Mouse (Mus musculus) forebrain, embryonic 11.5 days (tissue): Measurements from ENCODE around the gene Mdga1. TPM values are rescaled to one million over a fixed set of nuclear protein-coding genes. Genes with fewer than 3 reads are reported as not detected.

Experiments
- ATAC-seq: fragments of 200-750 bp; cut with Nextera tagmentation; replicated peaks from 2 replicates; pipeline ENCODE4 v1.8.0; 2017; ENCODE audit warnings: moderate TSS enrichment; ENCODE audit not compliant: low FRiP score
- DNase-seq: peaks from one replicate; pipeline ENCODE4 v3.0.0-alpha.2; 2017; ENCODE audit warnings: low spot score
- H3K27ac ChIP-seq: fragments of 300-500 bp; sonication (generic); 2 replicates; pipeline ENCODE4 v1.5.1; 2014; ENCODE audit warnings: low read depth, low read length
- H3K27me3 ChIP-seq: fragments of 300-500 bp; sonication (generic); 2 replicates; pipeline ENCODE4 v1.6.1; 2014; ENCODE audit warnings: mild to moderate bottlenecking, low read length, mixed read lengths; ENCODE audit not compliant: control insufficient read depth, insufficient read depth
- H3K36me3 ChIP-seq: fragments of 300-500 bp; sonication (generic); 2 replicates; pipeline ENCODE4 v1.6.1; 2014; ENCODE audit warnings: mild to moderate bottlenecking, low read length, moderate library complexity, mixed read lengths; ENCODE audit not compliant: control insufficient read depth, insufficient read depth
- H3K4me1 ChIP-seq: fragments of 300-500 bp; sonication (generic); replicated peaks from 2 replicates; pipeline ENCODE4 v1.6.1; 2014; ENCODE audit warnings: low read length, mixed read lengths; ENCODE audit not compliant: control insufficient read depth, insufficient read depth
- H3K4me2 ChIP-seq: fragments of 300-500 bp; sonication (generic); 2 replicates; pipeline ENCODE4 v1.6.1; 2014; ENCODE audit warnings: low read depth, mild to moderate bottlenecking, low read length, moderate library complexity, mixed read lengths; ENCODE audit not compliant: severe bottlenecking
- H3K4me3 ChIP-seq: fragments of 300-500 bp; sonication (generic); 2 replicates; pipeline ENCODE4 v1.5.1; 2014; ENCODE audit warnings: low read depth, low read length
- H3K9ac ChIP-seq: fragments of 300-500 bp; sonication (generic); 2 replicates; pipeline ENCODE4 v1.6.1; 2014; ENCODE audit warnings: low read length
- H3K9me3 ChIP-seq: fragments of 300-500 bp; sonication (generic); 2 replicates; pipeline ENCODE4 v1.6.1; 2016; ENCODE audit warnings: low read length, mixed read lengths; ENCODE audit not compliant: control insufficient read depth
- WGBS: fragments of 180-500 bp; shearing (Covaris S2); extraction: QIAGEN DNeasy Blood & Tissue Kit; methylation state at CpG from one replicate; pipeline ENCODE4 v1.1.7; 2014; 5-methylcytosine and 5-hydroxymethylcytosine counted together
- polyA plus RNA-seq: library from polyadenylated mRNA; unstranded; fragments of >200 nt; fragmentation: Nextera tagmentation; extraction: Ambion mirVana; gene quantifications from 2 replicates; pipeline ENCODE4 v1.2.1, GENCODE M21; 2014

The Mdga1 gene
- polyA plus RNA-seq, 1 experiment from 2014 or later: 6.2 TPM

- no peak overlapping the region for H3K4me2 ChIP-seq
- DNase-seq: no peak
- H3K27me3 ChIP-seq: peaks cover 21% of the 10 kb centered on the region
- H3K4me1 ChIP-seq: peaks cover 12% of the 10 kb centered on the region
- ATAC-seq: no peak
- no peaks in the 10 kb centered on the region; the same call in 1 of the 2 replicates for H3K9me3 ChIP-seq
- H3K9ac ChIP-seq: no peak overlapping the region
- 62% methylated on average over 7 of the region's 7 CpGs for WGBS
- no peak overlapping the region for H3K4me3 ChIP-seq
- no peaks in the 10 kb centered on the region for H3K36me3 ChIP-seq
- H3K27ac ChIP-seq: no peak overlapping the region
These were observed 79.3 kb downstream of the Mdga1 start for GRCm38 (mm10) chr17:29890451-29891110.

- Histone ChIP-seq H3K27ac (peak overlapping the region; percentile 81; the same call in 1 of the 2 replicates), H3K4me1 (peaks cover 16% of the 10 kb centered on the region), H3K4me2 (peak overlapping the region; percentile 100), H3K4me3 (peak overlapping the region; percentile 69), H3K27me3 (peaks cover 23% of the 10 kb centered on the region), H3K9ac (peak overlapping the region; percentile 82), H3K9me3 (no peaks in the 10 kb centered on the region; the same call in 1 of the 2 replicates), H3K36me3 (no peaks in the 10 kb centered on the region)
- DNase-seq: peak; percentile 84
- peak; percentile 58 for ATAC-seq
- under 1% methylated on average over 67 of the region's 67 CpGs for WGBS
These were observed 80.6 kb downstream of the Mdga1 start for GRCm38 (mm10) chr17:29888981-29889980.

GRCm38 (mm10) chr17:29887881-29888826 is 81.7 kb downstream of the Mdga1 start:
- peak overlapping the region; percentile 81 for H3K27ac ChIP-seq
- peak overlapping the region; percentile 100 for H3K4me2 ChIP-seq
- H3K4me1 ChIP-seq: peaks cover 16% of the 10 kb centered on the region
- H3K4me3 ChIP-seq: peak overlapping the region; percentile 69
- H3K9ac ChIP-seq: peak overlapping the region; percentile 82
- no peaks in the 10 kb centered on the region for H3K36me3 ChIP-seq
- peak; percentile 94 for DNase-seq
- H3K9me3 ChIP-seq: no peaks in the 10 kb centered on the region; the same call in 1 of the 2 replicates
- under 1% methylated on average over 80 of the region's 93 CpGs for WGBS
- peaks cover 23% of the 10 kb centered on the region for H3K27me3 ChIP-seq
- peak; percentile 68 for ATAC-seq

GRCm38 (mm10) chr17:29887271-29887880 is 82.5 kb downstream of the Mdga1 start:
- Histone ChIP-seq H3K4me2 (peak overlapping the region; percentile 100), H3K27ac (peak overlapping the region; percentile 81), H3K4me1 (peaks cover 16% of the 10 kb centered on the region), H3K9me3 (no peaks in the 10 kb centered on the region), H3K27me3 (peaks cover 25% of the 10 kb centered on the region), H3K4me3 (peak overlapping the region; percentile 69), H3K9ac (peak overlapping the region; percentile 82), H3K36me3 (no peaks in the 10 kb centered on the region)
- WGBS: 1% methylated on average over 54 of the region's 57 CpGs
- ATAC-seq: peak; percentile 28
- DNase-seq: peak; percentile 84

- Histone ChIP-seq H3K27me3 (peaks cover 25% of the 10 kb centered on the region), H3K27ac (no peak overlapping the region), H3K9me3 (no peaks in the 10 kb centered on the region), H3K4me2 (peak overlapping the region; percentile 100), H3K36me3 (no peaks in the 10 kb centered on the region), H3K4me3 (peak overlapping the region; percentile 69), H3K9ac (peak overlapping the region; percentile 82), H3K4me1 (peaks cover 16% of the 10 kb centered on the region)
- ATAC-seq: no peak
- under 1% methylated on average over 38 of the region's 39 CpGs for WGBS
- peak; percentile 75 for DNase-seq
These were observed 83.1 kb downstream of the Mdga1 start for GRCm38 (mm10) chr17:29886655-29887251.

GRCm38 (mm10) chr17:29886061-29886460 is 83.8 kb downstream of the Mdga1 start:
- Histone ChIP-seq H3K4me3 (peak overlapping the region; percentile 69), H3K36me3 (no peaks in the 10 kb centered on the region), H3K4me1 (peaks cover 16% of the 10 kb centered on the region), H3K27ac (no peak overlapping the region), H3K9me3 (no peaks in the 10 kb centered on the region), H3K9ac (peak overlapping the region; percentile 82; the same call in 1 of the 2 replicates), H3K4me2 (peak overlapping the region; percentile 100), H3K27me3 (peaks cover 25% of the 10 kb centered on the region)
- 1% methylated on average over 4 of the region's 4 CpGs for WGBS
- no peak for DNase-seq
- ATAC-seq: no peak

GRCm38 (mm10) chr17:29884596-29884995 is 85.3 kb downstream of the Mdga1 start:
- 0 out of 2 replicates have a peak overlapping the region, but pooled peaks have one; percentile 5 for H3K4me3 ChIP-seq
- 40% methylated on average over 6 of the region's 6 CpGs for WGBS
- H3K9me3 ChIP-seq: no peaks in the 10 kb centered on the region
- H3K27ac ChIP-seq: no peak overlapping the region
- H3K9ac ChIP-seq: no peak overlapping the region
- DNase-seq (no peak), ATAC-seq (no peak)
- peak overlapping the region; percentile 1; the same call in 1 of the 2 replicates for H3K4me2 ChIP-seq
- H3K4me1 ChIP-seq: peaks cover 17% of the 10 kb centered on the region
- H3K36me3 ChIP-seq: no peaks in the 10 kb centered on the region
- peaks cover 12% of the 10 kb centered on the region for H3K27me3 ChIP-seq
